Mouse (Mus musculus): ENCODE data around the gene Prickle3. TPM values are rescaled to one million over a fixed set of nuclear protein-coding genes. Genes with fewer than 3 reads are reported as not detected.
"Not testable (repeated sequence)": the region's sequence is repeated elsewhere in the genome, so short reads cannot be mapped to it uniquely, and the experiment has no call there.

The Prickle3 gene
- total RNA-seq, 2 experiments from 2014 or later = 1.4 to 3.0 TPM

GRCm38 (mm10) chrX:7716058-7716457 is 59.0 kb downstream of the Prickle3 start:
- intact Hi-C loops (cut with DNase I); DNase-seq (ENCODE audit: low spot score in 2 of 2): not testable (repeated sequence)

Other genes starting within 250 kb of the Prickle3 start
- not detected for gene Foxp3, start 83.6 kb upstream of the Prickle3 start, total RNA-seq (2021)
- 10 to 100 TPM; 19.1 to 24.9 TPM for gene Ppp1r3f, start 83.0 kb upstream of the Prickle3 start, total RNA-seq (2021)
- 10 to 100 TPM; 31.6 to 32.1 TPM for gene Ccdc22, start 51.7 kb upstream of the Prickle3 start, total RNA-seq (2021)
- under 1 TPM; 0.11 to 0.32 TPM for gene Cacna1f, start 50.2 kb upstream of the Prickle3 start, total RNA-seq (2021)
- 1,000 to 10,000 TPM; 1,776 to 2,090 TPM for gene Syp, start 18.8 kb upstream of the Prickle3 start, total RNA-seq (2021)
- 1 to 10 TPM; 8.4 to 9.1 TPM for gene Plp2, start 14.1 kb downstream of the Prickle3 start, total RNA-seq (2021)
- gene Magix, start 24.0 kb downstream of the Prickle3 start, total RNA-seq (2021) = under 1 TPM; 0.17 to 0.41 TPM
- 10 to 100 TPM; 34.8 to 35.7 TPM for gene Gpkow, start 39.9 kb downstream of the Prickle3 start, total RNA-seq (2021)
- gene Wdr45, start 57.1 kb downstream of the Prickle3 start, total RNA-seq (2021) = 10 to 100 TPM; 64.0 to 64.3 TPM
- not detected for gene Gm45208, start 65.0 kb downstream of the Prickle3 start, total RNA-seq (2021)
- 100 to 1,000 TPM in 1 of 2 experiments, 10 to 100 TPM in 1; 91.1 to 103 TPM for gene Praf2, start 71.2 kb downstream of the Prickle3 start, total RNA-seq (2021)
- 10 to 100 TPM; 22.8 to 24.8 TPM for gene Ccdc120, start 93.6 kb downstream of the Prickle3 start, total RNA-seq (2021)
- 10 to 100 TPM; 32.5 to 33.8 TPM for gene Tfe3, start 105.3 kb downstream of the Prickle3 start, total RNA-seq (2021)
- 100 to 1,000 TPM in 1 of 2 experiments, 10 to 100 TPM in 1; 90.3 to 118 TPM for gene Gripap1, start 132.5 kb downstream of the Prickle3 start, total RNA-seq (2021)
- gene Kcnd1, start 165.0 kb downstream of the Prickle3 start, total RNA-seq (2021) = 1 to 10 TPM; 8.2 to 9.3 TPM
- 10 to 100 TPM; 79.5 to 82.3 TPM for gene Otud5, start 184.1 kb downstream of the Prickle3 start, total RNA-seq (2021)
- 10 to 100 TPM; 50.7 to 52.1 TPM for gene Pim2, start 221.0 kb downstream of the Prickle3 start, total RNA-seq (2021)
- gene Slc35a2, start 226.8 kb downstream of the Prickle3 start, total RNA-seq (2021) = 10 to 100 TPM; 41.3 to 44.5 TPM
- gene Pqbp1, start 242.0 kb downstream of the Prickle3 start, total RNA-seq (2021) = 10 to 100 TPM; 76.0 to 89.2 TPM
- 10 to 100 TPM; 24.5 to 24.8 TPM for gene Timm17b, start 242.1 kb downstream of the Prickle3 start, total RNA-seq (2021)

Data from left cerebral cortex, postnatal 36 days (tissue).